Mouse (Mus musculus) embryo, embryonic 10.5 days (tissue): ENCODE data around the gene Dap.

ENCODE experiments used
- DNase-seq: peaks from one replicate; pipeline ENCODE4 v3.0.0-alpha.2; 2015; ENCODE audit warnings: low spot score

Dap gene

GRCm38 (mm10) chr15:31237898-31238297 lies 13.8 kb downstream of the Dap start:
- DNase-seq, result no peak

GRCm38 (mm10) chr15:31238611-31239010 lies 14.5 kb downstream of the Dap start:
- no peak for DNase-seq

DNA sequence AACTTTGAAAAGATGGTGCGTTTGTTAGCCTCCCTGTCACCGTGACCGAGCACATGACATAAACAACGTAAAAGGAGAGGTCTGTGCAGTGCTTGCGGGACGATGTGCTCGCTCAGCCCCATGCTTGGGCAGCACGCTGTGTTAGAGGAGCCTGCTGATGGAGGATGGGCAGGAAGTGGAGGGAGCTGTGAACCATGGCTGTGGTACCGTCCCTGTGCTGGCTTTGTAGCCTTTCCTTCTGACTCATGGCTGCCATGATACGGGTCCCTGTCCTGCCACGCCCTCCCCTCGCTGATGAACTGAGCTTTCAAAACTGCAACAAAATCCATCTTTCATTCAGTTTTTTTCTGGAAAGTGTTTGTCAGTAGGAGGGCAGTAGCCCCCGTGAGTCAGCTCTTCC lies 15.6 kb downstream of the Dap start:
- DNase-seq, result no peak

DNA sequence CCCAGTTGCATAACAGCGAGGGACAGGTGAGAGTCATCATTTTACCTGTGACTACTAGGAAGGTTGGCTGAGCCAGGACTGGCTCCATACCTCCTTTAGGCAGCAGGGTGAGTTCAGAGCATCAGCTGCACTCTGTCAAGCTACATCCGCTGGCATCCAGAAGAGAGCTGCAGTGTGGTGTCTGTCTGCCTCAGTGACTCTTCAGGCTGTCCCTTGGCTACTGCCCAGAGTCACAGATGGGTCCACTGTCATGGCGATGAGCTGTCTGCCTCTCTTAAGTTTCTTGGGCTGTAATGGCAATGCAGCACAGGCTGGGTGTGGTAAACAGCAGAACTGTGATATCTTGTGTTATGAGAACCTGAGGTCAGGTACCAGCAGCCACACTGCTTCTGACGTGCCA lies 16.1 kb downstream of the Dap start:
- DNase-seq, result no peak

DNA sequence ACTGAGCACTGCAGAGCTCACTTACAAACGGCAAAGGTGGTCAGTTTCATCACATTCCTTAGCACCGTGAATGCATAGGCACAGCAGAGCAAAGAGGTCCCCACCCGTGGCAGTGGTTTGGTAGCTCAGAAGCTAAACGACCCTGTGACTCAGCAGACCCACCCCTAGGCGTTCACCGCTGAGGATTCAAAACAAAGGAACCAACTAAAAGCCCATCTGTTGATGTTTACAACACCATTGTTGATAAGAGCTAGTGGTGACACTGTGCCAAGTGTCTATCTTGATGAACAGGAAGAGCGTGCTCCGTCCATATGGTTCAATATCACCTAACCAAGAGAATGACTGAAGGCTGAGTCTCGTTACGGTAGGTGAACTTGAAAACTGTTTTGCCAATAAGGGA lies 19.1 kb downstream of the Dap start:
- DNase-seq, result no peak

DNA sequence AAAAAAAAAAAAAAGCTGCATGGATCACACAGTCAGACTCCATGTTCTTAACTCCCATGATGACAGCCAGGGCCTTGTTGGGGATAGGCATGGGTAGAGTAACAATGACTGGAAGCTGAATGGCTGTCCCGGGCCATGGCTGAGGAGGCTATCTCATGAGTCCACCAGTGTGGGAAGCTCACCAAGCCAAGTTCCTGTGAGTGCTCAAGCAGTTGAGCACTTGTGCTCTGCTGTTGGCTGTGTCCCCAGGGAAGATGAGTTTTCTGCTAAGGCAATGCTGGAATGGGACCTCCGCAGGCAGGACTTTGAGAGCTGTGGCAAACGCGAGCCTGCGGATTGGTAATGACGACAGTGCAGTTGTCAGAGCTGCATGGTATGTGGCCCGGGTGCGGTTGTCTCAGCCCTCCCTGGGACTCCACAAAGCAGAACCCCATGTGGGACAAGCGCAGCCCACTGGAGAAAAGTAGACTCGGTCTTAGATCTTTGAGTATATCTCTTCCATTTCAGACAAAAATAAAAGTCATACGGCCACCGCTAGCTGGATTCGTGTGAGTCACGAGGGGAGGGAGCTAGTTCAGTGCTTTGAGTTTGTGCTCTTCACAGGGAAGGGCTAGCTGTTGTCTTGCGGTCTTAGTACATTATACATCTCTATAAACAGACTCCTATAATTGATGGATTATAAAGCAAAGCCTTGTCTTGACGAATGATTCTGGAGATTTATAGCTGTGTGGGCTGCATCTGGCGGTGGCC lies 20.8 kb downstream of the Dap start:
- DNase-seq, result no peak

- no peak for DNase-seq
These were observed 21.8 kb downstream of the Dap start for GRCm38 (mm10) chr15:31245934-31246333.

GRCm38 (mm10) chr15:31247035-31247434 lies 22.9 kb downstream of the Dap start:
- DNase-seq, result no peak

GRCm38 (mm10) chr15:31248882-31249281 lies 24.8 kb downstream of the Dap start:
- DNase-seq, result peak; percentile 53

- DNase-seq, result no peak
These were observed 25.9 kb downstream of the Dap start for GRCm38 (mm10) chr15:31250027-31250426.

DNA sequence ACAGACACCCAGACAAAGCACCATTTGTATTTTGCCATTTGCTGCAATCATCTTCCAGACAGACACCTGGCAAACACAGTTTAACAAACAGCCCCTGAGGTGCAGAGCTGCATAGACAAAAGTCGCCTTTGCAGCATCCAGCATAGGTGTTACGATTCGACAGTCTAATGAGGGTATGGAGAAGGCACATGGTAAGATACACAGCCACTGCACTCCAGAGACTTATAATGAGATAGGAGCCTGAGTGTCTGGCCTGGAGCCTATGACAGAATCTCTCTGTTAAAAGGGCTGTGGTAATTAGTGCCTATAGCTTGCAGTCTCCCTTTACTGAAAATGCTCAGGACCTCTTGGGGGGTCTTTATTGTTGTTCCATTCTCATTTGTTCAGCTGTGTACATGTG lies 26.6 kb downstream of the Dap start:
- DNase-seq, result no peak

DNA sequence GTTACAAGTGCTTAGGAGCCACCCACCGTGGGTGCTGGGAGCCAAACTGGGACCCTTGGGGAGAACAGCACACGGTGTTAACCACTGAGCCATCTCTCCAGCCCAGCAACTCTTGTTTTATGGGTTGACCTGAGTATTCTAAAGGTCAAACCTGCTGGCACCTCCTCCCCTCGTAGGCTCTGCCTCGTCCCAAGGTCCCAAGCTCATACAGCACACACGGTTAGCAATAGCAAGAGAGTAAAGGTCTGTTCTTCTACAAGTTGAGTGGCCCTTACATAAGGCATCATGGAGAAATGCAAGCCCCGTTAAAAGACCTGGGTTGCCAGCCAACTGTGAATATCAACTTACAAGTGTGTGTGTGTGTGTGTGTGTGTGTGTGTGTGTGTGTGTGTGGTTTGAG lies 27.1 kb downstream of the Dap start:
- DNase-seq, result no peak

GRCm38 (mm10) chr15:31252590-31253311 lies 28.6 kb downstream of the Dap start:
- DNase-seq, result no peak

DNA sequence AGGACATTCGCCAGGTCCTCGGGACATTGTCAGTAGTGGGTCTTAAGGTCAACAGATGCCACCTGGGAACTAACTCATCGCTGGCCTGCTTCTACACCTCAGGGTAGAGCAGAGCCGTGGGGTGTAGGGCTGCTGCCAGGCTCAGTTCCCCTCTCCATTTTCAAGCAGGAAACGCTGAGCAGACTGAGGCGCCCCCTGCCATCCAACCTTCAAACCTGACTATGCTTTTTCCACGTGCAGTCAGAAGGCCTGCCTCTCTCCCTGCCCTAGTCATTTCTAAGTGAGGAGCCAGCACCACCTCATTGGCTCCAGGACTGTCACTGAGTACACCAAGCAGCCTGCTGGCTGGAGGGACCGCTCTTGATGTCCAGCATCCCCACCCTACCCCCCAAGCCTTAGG lies 29.3 kb downstream of the Dap start:
- DNase-seq, result no peak

- DNase-seq, result no peak
These were observed 29.8 kb downstream of the Dap start for GRCm38 (mm10) chr15:31253963-31254362.

DNA sequence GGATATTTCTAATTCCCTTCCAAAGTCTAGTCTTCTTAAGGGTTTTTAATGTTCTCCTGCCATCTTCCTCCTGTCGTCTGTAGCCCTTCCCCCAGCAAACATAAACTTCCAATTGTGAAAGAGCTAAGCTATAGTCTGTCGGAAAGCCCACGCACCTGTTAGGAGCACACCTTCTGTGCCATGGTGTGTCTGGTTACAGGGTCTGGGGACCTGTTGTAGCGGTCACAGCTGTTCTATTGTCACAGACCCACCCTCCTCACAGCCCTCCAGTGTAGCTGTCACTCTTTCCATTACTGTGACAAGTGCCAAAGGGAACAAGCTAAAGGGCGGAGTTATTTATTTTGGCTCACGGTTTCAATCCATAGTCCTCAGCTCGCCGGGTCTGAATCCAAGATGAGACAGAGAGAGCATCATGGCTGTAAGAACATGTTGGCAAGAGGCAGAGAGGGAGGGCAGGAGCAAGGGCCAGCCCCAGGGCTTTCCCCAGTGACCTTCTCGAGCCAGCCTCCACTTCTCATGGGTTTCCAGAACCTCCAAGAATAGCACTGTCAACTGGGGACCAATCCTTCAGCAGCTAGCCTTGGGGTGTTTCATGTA lies 30.9 kb downstream of the Dap start:
- DNase-seq, result no peak

- DNase-seq, result no peak
These were observed 31.6 kb downstream of the Dap start for GRCm38 (mm10) chr15:31255762-31256161.

GRCm38 (mm10) chr15:31257329-31257728 lies 33.2 kb downstream of the Dap start:
- DNase-seq, result no peak

DNA sequence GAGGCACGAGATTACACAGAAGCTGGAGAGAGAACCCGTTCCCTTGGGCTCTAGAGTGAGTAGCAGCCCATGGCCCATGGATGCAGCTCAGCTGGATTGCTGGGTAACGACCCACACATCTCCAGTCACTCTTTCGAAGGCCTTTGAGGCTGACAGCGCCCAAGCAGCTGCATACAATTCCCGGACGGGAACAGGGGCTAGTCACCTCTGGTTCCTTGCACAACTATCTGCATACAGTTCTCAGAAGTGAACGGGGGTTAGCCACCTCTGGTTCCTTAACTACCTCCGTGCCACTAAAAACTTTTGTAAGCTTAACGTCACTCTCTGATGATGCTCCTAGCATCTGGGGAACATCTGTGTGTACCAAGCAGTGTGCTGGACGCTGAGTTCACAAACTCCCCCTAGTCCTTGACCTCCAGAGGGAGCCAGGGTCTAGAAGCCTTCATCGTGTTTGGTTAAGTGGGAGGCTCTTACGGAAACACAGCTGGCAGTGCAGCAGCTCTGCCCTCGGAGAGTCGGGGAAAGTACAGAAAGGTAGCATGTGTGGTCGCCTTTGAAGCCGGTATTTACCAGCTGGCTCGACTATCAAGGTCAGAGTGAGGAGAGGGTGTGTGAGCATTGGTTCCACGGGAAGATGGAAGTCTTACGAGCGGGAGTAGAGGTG lies 34.0 kb downstream of the Dap start:
- peak; percentile 46 for DNase-seq

- no peak for DNase-seq
These were observed 34.8 kb downstream of the Dap start for GRCm38 (mm10) chr15:31258693-31259439.

- no peak for DNase-seq
These were observed 37.0 kb downstream of the Dap start for GRCm38 (mm10) chr15:31261094-31261493.

GRCm38 (mm10) chr15:31262361-31262760 lies 38.2 kb downstream of the Dap start:
- DNase-seq, result no peak
